Mouse (Mus musculus): Measurements from ENCODE around the gene Sh3yl1.

Sh3yl1 gene

DNA sequence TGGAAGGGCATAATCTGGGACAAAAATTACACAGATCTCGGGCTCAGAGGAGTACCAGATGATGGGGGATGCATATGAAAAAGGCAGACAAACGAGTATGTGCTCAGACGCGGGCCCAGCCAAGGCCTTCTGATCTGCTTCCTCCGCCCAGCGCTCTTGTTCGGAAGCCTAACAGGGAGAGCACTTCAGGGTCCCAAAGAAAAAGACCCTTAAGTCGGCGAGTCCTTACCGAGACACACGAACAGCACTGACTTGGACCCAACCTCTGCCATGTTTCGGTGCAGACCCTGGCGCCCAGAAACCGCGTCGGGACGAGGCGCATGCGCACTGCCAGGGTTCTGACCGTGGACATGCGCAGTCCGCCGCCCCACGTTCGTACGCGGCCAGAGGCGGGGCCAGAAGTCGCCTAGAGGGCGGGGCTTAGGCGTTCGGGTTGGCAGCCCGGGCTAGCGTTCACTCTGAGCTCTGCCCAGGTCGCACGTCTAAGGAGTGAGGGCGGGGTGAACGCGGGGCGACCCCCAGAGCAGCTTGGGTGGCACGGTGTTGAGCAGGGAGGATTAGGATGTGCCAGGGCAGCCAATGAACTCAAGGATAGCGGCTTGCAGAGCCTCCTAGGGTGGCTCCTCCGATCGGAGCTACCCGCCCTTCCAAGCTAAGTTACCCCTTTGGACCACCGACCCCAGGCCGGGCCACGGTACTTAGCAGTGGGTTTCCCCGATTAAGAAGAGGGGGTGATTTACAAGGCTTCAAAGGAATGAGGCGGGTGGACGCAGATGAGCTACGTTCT is at the start of gene Sh3yl1, which contains the start of gene Acp1:
Gene Sh3yl1 (plus strand): TSS at position 408 of the 787 bp plus-strand sequence.
Gene Acp1 (minus strand): TSS at position 329 of the 787 bp plus-strand sequence.
- DNase-seq = peak; percentile 98

DNA sequence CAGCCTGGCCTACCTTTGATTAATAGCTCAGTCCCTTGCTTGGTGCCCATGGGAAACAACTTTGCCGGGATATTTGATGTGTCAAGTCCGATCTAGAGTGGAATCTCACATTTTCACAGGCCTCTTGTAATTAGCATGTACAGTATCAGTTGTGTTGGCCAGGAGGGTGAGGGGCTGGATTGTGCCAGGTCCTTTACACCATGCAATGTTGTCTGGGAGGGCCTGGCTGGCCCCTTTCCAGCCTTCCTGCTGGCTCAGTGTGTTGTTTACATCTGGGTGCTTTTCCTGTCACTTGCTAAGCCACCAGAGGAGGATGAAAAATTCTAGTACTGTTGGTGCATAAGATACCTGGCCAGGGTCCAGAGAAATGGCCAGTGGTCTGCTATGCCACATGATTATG is 47.1 kb upstream of the Sh3yl1 start:
- DNase-seq = no peak

DNA sequence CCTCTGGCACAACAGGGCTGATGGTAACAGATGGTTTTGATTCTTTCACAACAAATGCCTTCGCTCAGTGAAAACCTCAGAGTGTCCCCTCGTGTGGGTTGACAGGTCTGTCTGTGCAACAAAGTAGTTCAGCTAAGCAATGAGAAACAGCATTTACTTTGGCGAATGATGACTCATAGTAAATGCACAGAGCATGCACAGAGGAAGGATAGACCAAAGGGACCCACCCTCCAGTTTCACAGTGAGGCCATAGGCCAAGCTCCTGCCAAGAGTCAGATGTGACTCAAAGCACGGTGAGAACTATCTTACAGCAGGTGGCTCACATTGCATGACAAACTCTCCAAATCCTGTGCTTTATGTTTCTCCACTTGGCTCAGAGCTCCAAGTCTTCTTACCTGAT is 45.7 kb upstream of the Sh3yl1 start:
- no peak for DNase-seq

DNA sequence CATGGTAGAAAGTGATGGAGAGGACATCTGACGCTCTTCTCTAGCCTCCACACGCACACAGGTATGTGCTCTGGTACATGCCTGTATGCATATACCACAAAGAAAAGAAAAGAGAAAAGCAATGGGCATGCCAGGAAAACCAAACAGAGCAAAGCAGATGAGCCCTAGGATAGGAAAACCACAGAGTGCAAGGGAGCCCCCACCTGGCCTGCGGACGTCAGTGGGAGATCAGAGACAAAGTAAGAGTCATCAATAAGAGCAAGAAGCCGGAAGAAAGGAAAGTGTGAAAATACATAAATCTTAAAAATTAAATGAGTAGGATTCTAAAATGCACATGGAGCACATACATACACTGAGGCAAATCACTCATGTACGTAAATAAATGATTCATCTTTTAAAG is 32.0 kb upstream of the Sh3yl1 start:
- DNase-seq = no peak

DNA sequence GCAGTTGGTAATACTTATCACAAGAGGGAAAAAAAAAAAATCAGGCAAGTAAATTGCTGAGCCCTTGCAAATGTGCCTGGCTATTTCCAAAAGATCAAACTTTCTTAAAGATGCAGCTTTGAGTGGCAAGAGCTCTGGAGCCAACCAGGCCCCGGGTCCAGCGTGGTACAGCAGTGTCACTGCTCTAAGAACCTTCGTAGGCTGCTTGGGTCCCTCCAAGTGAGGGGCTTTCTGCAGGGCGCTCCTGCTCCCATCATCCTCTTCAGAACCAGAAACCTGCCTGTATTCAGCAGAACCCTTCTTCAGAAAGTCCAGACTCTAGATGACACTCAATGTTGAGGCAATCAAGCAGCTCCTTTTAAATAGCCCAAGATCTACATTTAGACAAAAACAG is 27.9 kb upstream of the Sh3yl1 start:
- no peak for DNase-seq

DNA sequence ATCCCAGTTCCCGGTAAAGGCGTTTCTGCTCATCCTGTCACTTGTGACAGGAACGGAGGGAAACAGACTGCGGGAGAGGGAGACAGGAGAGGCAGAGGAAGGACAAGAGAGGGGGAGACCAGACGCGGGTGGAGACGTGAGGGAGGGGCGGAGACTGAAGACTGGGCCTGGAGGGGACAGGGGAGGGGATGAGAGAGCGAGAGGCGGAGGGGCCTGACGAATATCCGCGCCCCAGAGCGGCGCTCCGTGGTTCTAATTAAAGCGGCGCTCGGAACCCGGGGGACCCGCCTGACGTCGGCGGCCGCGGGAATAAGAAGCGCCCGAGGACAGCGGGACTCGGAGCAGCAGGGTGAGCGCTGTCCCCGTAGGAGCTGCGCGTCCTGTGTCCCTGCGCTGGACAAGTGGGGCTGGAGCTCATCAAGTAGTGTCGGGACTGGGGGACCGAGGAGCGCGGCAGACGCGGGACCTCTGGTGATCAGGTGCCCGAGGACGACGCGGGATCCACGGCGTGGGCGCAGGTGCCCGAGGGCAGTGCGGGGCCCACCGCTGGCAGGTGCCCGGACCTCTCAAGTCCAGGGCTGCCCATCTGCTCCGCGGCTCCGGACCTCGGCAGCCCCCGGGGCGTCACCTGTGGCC is 27.4 kb upstream of the Sh3yl1 start, which contains the start of gene Alkal2:
Gene Alkal2 (plus strand): TSS at position 337 of the 636 bp plus-strand sequence.
- DNase-seq = no peak

DNA sequence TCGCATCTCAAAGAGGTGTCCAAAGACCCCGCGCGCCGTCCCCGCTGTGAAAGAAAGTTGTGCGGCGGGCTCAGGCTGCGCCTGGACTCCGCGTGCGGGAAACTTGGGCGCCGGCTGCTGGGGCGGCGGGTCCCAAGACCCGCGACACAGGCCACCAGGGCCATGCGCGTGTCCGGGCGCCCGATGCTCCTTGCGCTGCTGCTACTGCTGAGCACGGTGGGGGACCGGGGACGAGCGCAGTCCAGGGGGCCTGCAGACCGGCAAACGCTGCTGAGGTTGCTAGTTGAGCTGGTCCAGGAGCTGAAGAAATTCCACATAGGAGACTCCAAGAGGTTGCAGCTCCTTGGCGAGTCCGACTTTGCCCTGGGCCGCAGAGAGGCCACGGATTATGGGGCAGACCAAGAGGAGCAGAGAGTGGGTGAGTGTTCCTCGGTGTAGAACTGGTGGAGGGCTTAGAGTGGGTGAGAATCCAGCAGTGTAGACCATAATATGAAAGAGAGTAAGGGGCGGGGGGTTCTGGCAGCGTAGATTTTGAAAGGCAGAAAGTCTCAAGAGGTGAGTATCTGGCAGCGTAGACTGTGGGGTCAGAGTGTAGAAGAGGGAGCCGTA is 26.7 kb upstream of the Sh3yl1 start:
- DNase-seq = no peak

DNA sequence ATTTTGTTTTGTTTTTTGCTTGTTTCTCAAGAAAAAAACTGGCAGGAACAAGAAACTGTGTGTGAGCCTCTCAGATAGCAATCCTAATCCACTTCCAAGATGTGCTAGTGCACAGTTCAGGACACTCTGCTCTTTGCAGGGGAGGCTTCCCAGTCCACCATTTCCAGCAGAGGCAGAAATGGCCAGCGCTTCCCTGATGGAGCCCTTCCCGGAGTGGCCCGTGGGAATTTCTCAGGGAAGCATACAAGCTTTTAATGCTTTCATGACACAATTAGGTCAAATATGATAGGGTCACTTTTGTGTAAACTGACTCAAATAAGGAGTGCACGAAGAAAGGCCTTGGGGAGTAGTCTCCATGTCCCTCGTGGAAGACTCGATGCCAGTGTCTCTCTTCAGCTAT is 25.6 kb upstream of the Sh3yl1 start:
- DNase-seq = no peak

DNA sequence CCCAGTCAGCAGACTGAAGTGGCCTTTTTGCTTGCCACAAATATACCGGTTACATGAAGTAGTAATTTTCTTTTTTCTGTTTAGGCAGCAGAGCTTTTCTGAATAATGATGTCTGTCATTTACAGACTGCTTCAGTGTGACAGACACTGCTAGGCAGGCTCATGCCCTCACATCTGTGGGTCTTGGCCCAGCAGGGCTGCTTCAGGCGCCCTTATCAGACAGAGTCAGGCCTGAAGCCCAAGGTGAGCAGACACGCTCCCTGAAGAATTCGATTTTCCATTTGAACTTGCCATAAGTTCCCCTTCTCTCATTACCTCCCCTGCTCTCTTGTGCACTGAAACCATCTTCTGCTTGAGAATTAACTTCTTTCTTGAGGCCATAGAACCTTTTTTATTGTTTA is 23.5 kb upstream of the Sh3yl1 start:
- DNase-seq = no peak

DNA sequence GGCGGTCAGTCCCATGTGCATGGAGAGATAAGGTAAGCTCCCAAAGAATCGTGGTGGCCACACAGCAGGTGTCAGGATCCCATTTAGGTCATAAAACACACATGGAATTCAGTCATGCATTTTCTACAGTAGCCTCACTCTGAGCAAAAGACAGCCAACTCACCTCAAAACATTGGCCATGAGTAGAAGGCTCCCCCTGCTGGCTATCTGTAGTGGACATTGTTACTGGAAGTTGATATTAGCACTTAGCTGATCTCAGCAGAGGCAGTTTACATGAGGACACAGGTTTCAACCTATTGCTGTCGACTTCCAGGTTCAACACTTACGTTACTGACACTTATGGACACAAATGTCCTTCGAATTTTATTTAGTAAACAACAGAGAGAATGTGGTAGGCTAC is 21.4 kb upstream of the Sh3yl1 start:
- peak; percentile 41 for DNase-seq

DNA sequence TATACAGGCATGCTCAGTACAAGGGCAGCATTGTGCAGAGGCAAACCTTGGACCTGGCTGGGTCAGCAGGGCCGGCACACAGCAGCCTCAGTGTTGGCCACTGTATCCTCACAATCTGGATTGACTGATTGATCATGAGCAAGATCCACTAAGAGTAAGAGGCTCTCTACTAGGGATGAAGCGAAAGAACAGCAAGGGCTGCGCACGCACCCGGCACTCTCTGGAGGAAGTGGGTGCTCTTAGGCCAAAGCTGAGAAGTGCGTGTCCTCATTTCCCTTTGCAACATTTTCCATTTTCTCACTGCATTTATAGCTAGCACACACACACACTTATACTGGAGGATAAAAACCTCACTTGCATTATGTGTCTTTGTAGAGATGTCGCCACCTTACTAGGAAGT is 20.0 kb upstream of the Sh3yl1 start:
- DNase-seq = no peak

DNA sequence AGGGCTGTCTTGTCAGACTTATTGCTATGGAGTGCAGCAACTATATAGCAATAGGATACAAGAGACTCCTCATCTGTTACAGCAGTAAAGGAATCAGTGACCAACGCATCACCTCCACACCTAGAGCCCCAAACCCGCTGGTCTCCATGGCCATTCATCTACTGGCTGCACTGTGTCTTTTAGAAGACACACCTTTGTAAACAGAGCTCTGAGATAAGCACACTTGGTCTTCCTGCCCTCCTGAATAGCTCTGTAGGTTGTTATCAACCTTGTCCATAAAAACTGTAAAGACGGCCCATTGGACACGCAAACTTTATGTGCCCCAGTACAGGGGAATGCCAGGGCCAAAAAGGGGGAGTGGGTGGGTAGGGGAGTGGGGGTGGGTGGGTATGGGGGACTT is 14.4 kb upstream of the Sh3yl1 start:
- no peak for DNase-seq

DNA sequence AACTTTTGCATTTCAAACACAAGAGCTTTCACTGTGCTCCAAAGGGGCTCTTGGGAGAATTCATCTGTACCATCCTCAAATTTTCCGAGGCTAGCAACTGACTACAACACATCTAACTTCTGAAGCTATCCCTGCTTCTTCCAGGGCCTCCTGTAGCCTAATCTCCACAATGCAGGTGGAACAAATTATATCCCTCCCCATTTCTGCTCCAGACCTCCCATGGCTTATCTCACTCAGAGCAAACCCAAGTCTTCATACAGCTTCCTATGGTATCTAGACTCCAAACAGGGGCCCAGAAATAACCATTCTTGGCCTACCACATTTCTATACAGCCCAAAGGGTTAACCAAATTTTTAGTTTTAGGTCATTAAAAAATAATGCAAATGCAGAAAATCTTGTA is 2.8 kb upstream of the Sh3yl1 start:
- DNase-seq = no peak

DNA sequence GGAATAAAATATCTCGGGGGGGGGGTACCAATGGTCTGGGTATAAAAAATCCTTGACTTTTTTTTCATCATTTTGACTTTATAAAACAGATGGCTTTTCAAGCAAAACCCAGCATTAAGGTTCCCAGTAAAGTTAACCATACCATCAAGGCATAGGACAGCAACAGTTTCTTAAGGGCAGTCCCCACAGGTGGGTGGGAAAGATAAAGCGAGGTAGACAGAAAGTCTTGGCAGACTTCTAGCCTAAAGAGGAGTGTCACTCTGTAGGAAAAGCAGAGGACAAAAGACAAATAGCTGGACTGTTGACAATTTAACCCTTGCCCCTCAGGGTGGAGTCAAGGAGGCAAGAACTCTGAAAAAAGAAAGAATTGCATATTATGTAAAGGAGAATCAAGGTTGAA is 1.6 kb upstream of the Sh3yl1 start:
- DNase-seq = no peak

DNA sequence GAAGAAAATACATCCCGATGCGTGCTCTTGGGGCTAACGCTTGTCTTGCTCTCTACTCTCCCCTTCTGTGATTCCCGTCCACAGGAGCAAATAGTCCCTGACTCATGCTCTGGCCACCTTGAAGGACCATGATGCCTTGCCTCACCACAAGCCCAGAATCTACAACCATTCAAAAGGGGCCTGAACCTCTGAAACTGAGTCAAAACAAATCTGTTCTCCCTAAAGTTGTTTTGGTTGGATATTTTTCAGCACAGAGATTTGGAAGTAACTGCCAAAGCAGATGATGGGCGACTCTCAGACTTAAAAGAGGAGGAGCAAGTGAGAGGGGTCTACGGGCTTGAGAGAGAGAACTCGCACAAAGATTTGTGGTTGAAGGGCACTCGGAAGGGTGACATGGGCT is 608 bp upstream of the Sh3yl1 start:
- no peak for DNase-seq

DNA sequence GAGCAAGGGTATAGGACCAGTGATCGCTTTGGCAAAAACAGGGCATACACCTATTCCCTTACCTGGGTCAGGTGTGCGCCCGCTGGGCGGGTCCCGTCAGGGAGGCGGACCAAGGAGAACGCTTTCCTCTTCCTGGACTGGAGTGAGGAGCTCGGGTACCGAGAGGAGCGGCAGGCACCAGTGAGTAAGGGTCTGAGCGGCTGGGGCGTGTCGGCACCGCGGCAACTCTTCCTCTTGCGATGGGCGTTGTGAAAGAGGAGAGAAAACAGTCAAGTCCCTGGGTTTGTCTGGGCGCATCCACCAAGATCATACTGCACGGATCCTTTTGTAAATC is 547 bp downstream of the Sh3yl1 start:
- peak; percentile 58 for DNase-seq

DNA sequence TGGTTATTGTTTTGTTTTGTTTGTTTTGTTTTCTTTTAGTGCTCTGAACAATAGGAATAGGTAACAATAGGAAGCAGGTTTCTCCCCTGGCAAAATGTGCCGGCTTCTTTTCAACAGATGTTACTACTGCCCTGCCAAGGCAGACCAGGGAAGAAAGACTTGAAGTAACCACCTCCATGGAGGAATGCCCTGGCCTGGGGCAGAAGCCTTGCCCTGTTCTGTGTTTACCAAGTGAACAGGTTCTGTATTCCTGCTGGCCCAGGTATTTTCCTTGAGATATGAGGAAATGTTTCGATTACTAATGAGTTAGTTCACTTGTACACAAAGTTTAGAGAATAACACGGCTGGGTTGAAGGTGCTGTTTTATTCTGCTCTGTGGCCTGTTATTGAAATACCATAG is 1.4 kb downstream of the Sh3yl1 start:
- DNase-seq = no peak

DNA sequence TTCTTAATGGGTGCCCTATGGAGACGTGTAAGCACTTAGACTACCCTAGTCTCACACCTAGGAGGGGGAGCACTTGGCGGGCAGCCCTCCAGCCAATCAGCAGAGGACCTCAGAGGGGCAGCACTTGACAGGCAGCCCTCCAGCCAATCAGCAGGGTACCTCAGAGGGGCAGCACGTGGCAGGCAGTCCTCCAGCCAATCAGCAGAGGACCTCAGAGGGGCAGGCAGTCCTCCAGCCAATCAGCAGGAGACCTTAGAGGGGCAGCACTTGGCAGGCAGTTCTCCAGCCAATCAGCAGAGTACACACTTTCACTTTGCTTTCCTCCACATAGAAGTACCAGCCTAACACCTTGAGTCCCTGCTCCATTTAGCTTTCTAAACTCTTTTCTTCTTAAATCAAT is 10.9 kb downstream of the Sh3yl1 start:
- no peak for DNase-seq

DNA sequence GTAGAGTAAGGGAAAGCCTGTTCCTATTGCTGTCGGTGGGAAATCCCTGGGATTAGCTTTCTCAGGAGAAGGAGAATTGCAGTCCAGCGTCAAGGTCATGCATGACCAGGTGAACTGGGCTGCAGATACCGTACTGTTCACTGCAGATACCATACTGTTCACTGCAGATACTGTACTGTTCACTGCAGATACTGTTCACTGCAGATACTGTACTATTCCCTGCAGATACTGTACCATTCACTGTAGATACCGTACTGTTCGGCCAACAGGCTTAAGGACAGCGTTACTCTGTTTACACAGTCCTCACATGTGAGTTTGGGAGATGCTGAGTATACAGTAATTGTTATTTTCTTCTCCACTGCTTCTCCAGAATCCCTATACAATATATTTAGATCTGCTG is 16.7 kb downstream of the Sh3yl1 start:
- no peak for DNase-seq

DNA sequence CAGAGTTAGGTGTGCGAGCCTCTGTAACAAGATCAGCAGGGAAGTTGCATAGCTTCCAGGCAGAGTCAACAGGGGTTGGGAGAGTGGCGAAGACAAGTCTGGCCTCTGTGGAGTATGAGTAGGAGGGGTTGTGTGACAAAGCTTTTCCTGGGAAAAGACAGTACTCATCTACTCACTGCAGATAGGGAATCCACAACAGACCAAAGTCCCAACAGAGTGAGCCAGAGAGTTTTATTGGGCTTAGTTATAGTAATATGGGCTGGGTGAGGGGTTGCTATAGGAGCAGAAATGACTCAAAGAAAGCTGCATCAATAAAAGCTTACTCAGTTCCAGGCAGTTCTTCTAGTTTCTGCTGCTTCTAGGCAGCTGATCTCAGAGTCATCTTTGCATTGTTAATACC is 21.8 kb downstream of the Sh3yl1 start:
- no peak for DNase-seq

DNA sequence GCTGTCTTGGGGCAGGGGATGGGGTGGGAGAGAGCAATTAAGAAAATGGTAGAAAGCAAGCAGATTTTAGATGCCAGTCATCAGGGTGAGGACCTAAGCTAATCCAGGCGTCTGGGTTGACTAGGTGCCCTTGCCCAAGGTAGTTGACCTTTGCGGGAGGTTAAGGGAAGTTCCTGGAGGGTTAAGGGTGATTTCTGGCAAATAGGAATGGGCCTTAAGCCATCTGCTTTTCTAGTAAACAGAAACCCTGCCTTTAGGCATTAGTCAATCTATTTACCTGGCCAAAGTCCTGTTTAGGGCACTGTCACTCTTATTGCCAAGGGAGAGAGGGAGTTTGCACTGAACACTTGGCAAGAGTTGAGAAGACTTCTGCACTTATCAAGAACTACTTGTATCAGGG is 25.4 kb downstream of the Sh3yl1 start:
- DNase-seq = no peak

DNA sequence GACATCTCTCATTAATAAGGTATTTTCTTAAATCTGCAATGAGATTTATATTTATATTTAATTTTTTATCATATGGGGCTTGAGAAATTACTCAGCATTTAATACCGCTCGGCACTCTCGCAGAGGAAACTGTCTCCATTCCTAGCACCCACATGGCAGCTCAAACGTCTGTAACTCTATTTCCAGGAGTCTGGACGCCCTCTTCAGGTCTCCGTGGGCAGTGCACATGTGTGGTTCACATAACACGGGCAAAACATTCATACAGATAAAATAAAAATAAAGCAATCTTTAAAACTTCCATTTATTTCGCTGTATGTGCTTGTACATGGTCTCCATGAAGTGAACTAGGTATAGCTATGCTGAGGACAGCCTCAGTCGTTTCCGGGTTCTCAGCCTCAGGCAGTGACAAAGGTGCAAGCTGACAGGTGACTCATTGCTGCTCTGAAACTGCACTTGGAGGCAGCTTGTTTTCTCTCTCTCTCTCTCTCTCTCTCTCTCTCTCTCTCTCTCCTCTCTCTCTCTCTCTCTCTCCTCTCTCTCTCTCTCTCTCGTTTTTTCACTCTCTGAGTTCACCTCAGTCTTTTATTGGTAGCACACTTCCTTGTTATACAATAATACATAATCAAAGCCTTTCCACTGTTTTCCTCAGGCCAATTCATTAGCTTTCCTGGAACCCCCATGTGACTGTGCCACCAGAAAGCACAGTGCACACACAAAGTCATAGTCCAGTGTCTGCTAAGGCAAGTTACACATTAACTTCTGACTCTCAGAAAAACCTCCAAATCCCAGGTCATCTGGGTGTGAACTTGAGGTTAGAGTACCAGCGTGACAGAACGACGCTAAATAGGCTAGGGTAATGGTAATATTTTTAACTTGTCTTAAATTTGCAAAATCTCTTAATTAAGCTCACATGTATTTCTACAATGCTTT is 31.9 kb downstream of the Sh3yl1 start:
- no peak for DNase-seq

DNA sequence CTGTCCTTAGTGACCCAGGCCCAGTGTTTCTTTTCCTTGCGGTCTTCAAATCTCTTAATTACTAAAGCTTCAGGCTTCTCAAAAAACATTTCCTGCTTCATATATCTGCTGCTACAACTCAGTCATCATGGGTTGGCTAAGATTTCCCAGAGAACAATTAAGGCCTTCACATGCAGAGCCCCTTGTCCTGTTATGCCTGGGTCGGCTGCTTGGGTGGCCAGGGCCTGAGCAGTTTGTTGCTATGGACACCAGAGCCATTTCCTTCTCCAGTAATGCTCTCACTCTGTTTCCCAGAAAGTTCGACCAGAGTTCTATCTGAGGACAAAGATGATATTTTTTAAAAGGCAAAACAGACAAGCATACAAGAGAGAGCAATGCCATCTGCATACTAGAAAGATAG is 32.7 kb downstream of the Sh3yl1 start:
- DNase-seq = no peak
